Mouse (Mus musculus): ENCODE results near the gene Fam32a. TPM values are rescaled to one million over a fixed set of nuclear protein-coding genes. Genes with fewer than 3 reads are reported as not detected.

Fam32a gene
- total and polyA plus RNA-seq, 3 experiments, result 33.1 to 43.0 (median 34.6) TPM

- no peak overlapping the region for H3K4me2 ChIP-seq (ENCODE audit: insufficient read depth, low read depth, poor library complexity, severe bottlenecking)
- H3K36me3 ChIP-seq (replicated peaks in 1 of 2; ENCODE audit: control insufficient read depth in 1 of 2, insufficient read depth in 1 of 2, low read length in 1 of 2), result no peaks in the 10 kb centered on the region
- no peak overlapping the region for H3K27ac ChIP-seq (ENCODE audit: insufficient read depth, low read depth)
- no peaks in the 10 kb centered on the region for H3K27me3 ChIP-seq (replicated peaks)
- no peak overlapping the region for H3K9ac ChIP-seq (ENCODE audit: insufficient read depth, low read depth)
- H3K79me2 ChIP-seq (replicated peaks; ENCODE audit: control insufficient read depth, extremely low read depth, insufficient read depth, poor library complexity, severe bottlenecking), result no peaks in the 10 kb centered on the region
- peaks cover 2% of the 10 kb centered on the region for H3K9me3 ChIP-seq (replicated peaks; ENCODE audit: low read length)
- peaks cover 21 to 78% of the 10 kb centered on the region in 2 experiments for H3K4me1 ChIP-seq (ENCODE audit: control insufficient read depth in 1 of 2, insufficient read depth in 2 of 2)
- peak; percentile 72 for DNase-seq (ENCODE audit: extremely low read depth)
- in situ Hi-C loops (cut with MboI; ENCODE audit: low pct_ligation_motif_present, low pct_unique_long_range_greater_than_20kb, low sequenced_read_pairs) (no loop called here), dilution Hi-C loops (cut with MboI; ENCODE audit: extremely low pct_ligation_motif_present, extremely low pct_unique_long_range_greater_than_20kb, low sequenced_read_pairs) (no loop called here)
- no peak for TF ChIP-seq PAX5 (IDR thresholded peaks at IDR 0.05; ENCODE audit: low read length)
- no peak for TF ChIP-seq E2F4 (IDR thresholded peaks at IDR 0.05; ENCODE audit: insufficient replicate concordance, low read depth, low read length)
- peak; percentile 17 for TF ChIP-seq RAD21 (IDR thresholded peaks at IDR 0.05; ENCODE audit: low read depth, low read length)
- TF ChIP-seq SMC3 (IDR thresholded peaks at IDR 0.05; ENCODE audit: low read depth, low read length), result peak; percentile 19; the same call in 1 of the 2 replicates
- 0 out of 2 replicates have a peak, but pooled peaks have one; percentile 23 for TF ChIP-seq MAFK (IDR thresholded peaks at IDR 0.05; ENCODE audit: insufficient replicate concordance, low read length)
- no peak for TF ChIP-seq ELF1 (IDR thresholded peaks at IDR 0.05; ENCODE audit: low read depth, low read length)
- TF ChIP-seq MAZ (IDR thresholded peaks at IDR 0.05; ENCODE audit: low read depth, low read length), result no peak
- no peak for TF ChIP-seq CHD1 (IDR thresholded peaks at IDR 0.05; ENCODE audit: low read depth, low read length)
- peak; percentile 31; the same call in 1 of the 2 replicates for TF ChIP-seq MAX (IDR thresholded peaks at IDR 0.05; ENCODE audit: low read length)
- no peak for TF ChIP-seq CHD2 (IDR thresholded peaks at IDR 0.05; ENCODE audit: low read length)
- TF ChIP-seq MYC (IDR thresholded peaks at IDR 0.05; ENCODE audit: low read depth, low read length), result no peak; the same call in none of the 2 replicates
- peak; percentile 64 for TF ChIP-seq MEF2A (IDR thresholded peaks at IDR 0.05; ENCODE audit: borderline replicate concordance, low read depth, low read length)
- peak; percentile 75 for TF ChIP-seq EP300 (IDR thresholded peaks at IDR 0.05; ENCODE audit: low read length)
- TF ChIP-seq NELFE (IDR thresholded peaks at IDR 0.05; ENCODE audit: low read depth, low read length), result no peak
- TF ChIP-seq UBTF (IDR thresholded peaks at IDR 0.05; ENCODE audit: low read depth, low read length), result peak; percentile 39; the same call in 1 of the 2 replicates
- TF ChIP-seq ZNF384 (IDR thresholded peaks at IDR 0.05; ENCODE audit: low read depth, low read length), result no peak
- TF ChIP-seq IRF4 (IDR thresholded peaks at IDR 0.05; ENCODE audit: low read depth, low read length), result peak; percentile 90
- no peak for TF ChIP-seq POLR2AphosphoS2 (IDR thresholded peaks at IDR 0.05; ENCODE audit: low read depth, low read length)
- peak; percentile 81 for TF ChIP-seq BHLHE40 (IDR thresholded peaks at IDR 0.05; ENCODE audit: low read depth, low read length)
- no peak for TF ChIP-seq RCOR1 (conservative IDR thresholded peaks at IDR 0.05; ENCODE audit: low read depth, low read length)
- no peak for TF ChIP-seq KAT2A (IDR thresholded peaks at IDR 0.05; ENCODE audit: insufficient replicate concordance, low read length)
- no peak for TF ChIP-seq USF1 (IDR thresholded peaks at IDR 0.05; ENCODE audit: low read depth, low read length)
- no peak for TF ChIP-seq ZC3H11A (IDR thresholded peaks at IDR 0.05; ENCODE audit: low read depth, low read length)
- TF ChIP-seq ETS1 (conservative IDR thresholded peaks at IDR 0.05; ENCODE audit: low read depth, low read length), result peak; percentile 53; the same call in 1 of the 2 replicates
- no peak for TF ChIP-seq SIN3A (IDR thresholded peaks at IDR 0.05; ENCODE audit: low read length)
- TF ChIP-seq TBP (conservative IDR thresholded peaks at IDR 0.05; ENCODE audit: low read depth, low read length), result no peak
- TF ChIP-seq NRF1 (IDR thresholded peaks at IDR 0.05; ENCODE audit: low read depth, low read length), result 0 out of 2 replicates have a peak, but pooled peaks have one; percentile 26
- no peak for TF ChIP-seq JUN (IDR thresholded peaks at IDR 0.05; ENCODE audit: insufficient read depth, low read depth, low read length)
- no peak for TF ChIP-seq GABPA (IDR thresholded peaks at IDR 0.05; ENCODE audit: insufficient replicate concordance, low read depth, low read length)
- TF ChIP-seq HCFC1 (IDR thresholded peaks at IDR 0.05; ENCODE audit: low read depth, low read length), result no peak
- no peak for TF ChIP-seq ZKSCAN1 (IDR thresholded peaks at IDR 0.05; ENCODE audit: borderline replicate concordance, low read depth, low read length)
- no peak for TF ChIP-seq USF2 (conservative IDR thresholded peaks at IDR 0.05; ENCODE audit: low read depth, low read length)
- TF ChIP-seq MXI1 (IDR thresholded peaks at IDR 0.05; ENCODE audit: low read depth, low read length), result no peak; the same call in 1 of the 2 replicates
- TF ChIP-seq JUND (conservative IDR thresholded peaks at IDR 0.05; ENCODE audit: low read depth, low read length), result no peak
- TF ChIP-seq ZMIZ1 (IDR thresholded peaks at IDR 0.05; ENCODE audit: low read depth, low read length), result no peak
- no peak for TF ChIP-seq POLR2A (IDR thresholded peaks at IDR 0.05; ENCODE audit: low read depth, low read length)
- TF ChIP-seq CTCF (conservative IDR thresholded peaks at IDR 0.05 in 1 of 2, IDR thresholded peaks at IDR 0.05 in 1 of 2; ENCODE audit: low read depth in 2 of 2, low read length in 2 of 2), result peak in 1 of 2 experiments; percentile 19; a peak in 2 of 4 replicates
- peak; percentile 92 for TF ChIP-seq TCF12 (IDR thresholded peaks at IDR 0.05; ENCODE audit: low read depth, low read length)
- no peak overlapping the region for H3K4me3 ChIP-seq (replicated peaks in 1 of 3; ENCODE audit: low read depth in 2 of 3, low read length in 2 of 3, poor library complexity in 1 of 3)
Measured at GRCm38 (mm10) chr8:72270606-72271005, 51.1 kb downstream of the Fam32a start.

Data from CH12.LX (cell line).